Mouse (Mus musculus): ENCODE results near the gene Stk39. TPM values are rescaled to one million over a fixed set of nuclear protein-coding genes. Genes with fewer than 3 reads are reported as not detected.

Gene Stk39
- polyA plus RNA-seq, 1 experiment from 2014 or later, result 29.0 TPM

- TF ChIP-seq CTCF (IDR thresholded peaks at IDR 0.05; ENCODE audit: low read depth), result no peak
- Histone ChIP-seq H3K4me1 (replicated peaks; ENCODE audit: insufficient read depth, low read length) (peaks cover 14% of the 10 kb centered on the region), H3K4me2 (ENCODE audit: low read length) (no peak overlapping the region), H3K36me3 (ENCODE audit: insufficient read depth, low read length) (no peaks in the 10 kb centered on the region), H3K27me3 (ENCODE audit: insufficient read depth, low read length) (no peaks in the 10 kb centered on the region), H3K9ac (ENCODE audit: low read depth, low read length) (no peak overlapping the region), H3K27ac (0 out of 2 replicates have a peak overlapping the region, but pooled peaks have one; percentile 16), H3K4me3 (replicated peaks; ENCODE audit: low read depth, low read length) (no peak overlapping the region), H3K9me3 (replicated peaks; ENCODE audit: low read length) (no peaks in the 10 kb centered on the region)
- DNase-seq (ENCODE audit: low spot score) (no peak), ATAC-seq (replicated peaks; ENCODE audit: low FRiP score, low read depth) (no peak)
- WGBS, result 83% methylated on average over 14 of the region's 14 CpGs
These were observed 40.8 kb downstream of the Stk39 start for GRCm38 (mm10) chr2:68431024-68431962.

GRCm38 (mm10) chr2:68430493-68430892 is 41.6 kb downstream of the Stk39 start:
- H3K36me3 ChIP-seq (ENCODE audit: insufficient read depth, low read length), result no peaks in the 10 kb centered on the region
- WGBS, result 77% methylated on average over 5 of the region's 5 CpGs
- no peak for DNase-seq (ENCODE audit: low spot score)

GRCm38 (mm10) chr2:68429436-68429835 is 42.6 kb downstream of the Stk39 start:
- no peak overlapping the region for H3K4me2 ChIP-seq (ENCODE audit: low read length)
- H3K27ac ChIP-seq, result no peak overlapping the region
- no peaks in the 10 kb centered on the region for H3K36me3 ChIP-seq (ENCODE audit: insufficient read depth, low read length)
- TF ChIP-seq CTCF (IDR thresholded peaks at IDR 0.05; ENCODE audit: low read depth), result no peak
- no peaks in the 10 kb centered on the region for H3K4me1 ChIP-seq (replicated peaks; ENCODE audit: insufficient read depth, low read length)
- no peak overlapping the region for H3K9ac ChIP-seq (ENCODE audit: low read depth, low read length)
- no peaks in the 10 kb centered on the region for H3K27me3 ChIP-seq (ENCODE audit: insufficient read depth, low read length)
- DNase-seq (ENCODE audit: low spot score) (no peak), ATAC-seq (replicated peaks; ENCODE audit: low FRiP score, low read depth) (no peak)
- H3K9me3 ChIP-seq (replicated peaks; ENCODE audit: low read length), result no peaks in the 10 kb centered on the region
- H3K4me3 ChIP-seq (replicated peaks; ENCODE audit: low read depth, low read length), result no peak overlapping the region
- WGBS, result 68% methylated on average over 4 of the region's 4 CpGs

More at GRCm38 (mm10) chr2:68430493-68430892, 41.6 kb downstream of the Stk39 start:
- H3K4me2 ChIP-seq (ENCODE audit: low read length), result no peak overlapping the region
- no peak overlapping the region for H3K9ac ChIP-seq (ENCODE audit: low read depth, low read length)
- peak; percentile 64; the same call in 1 of the 2 replicates for TF ChIP-seq CTCF (IDR thresholded peaks at IDR 0.05; ENCODE audit: low read depth)
- H3K4me1 ChIP-seq (replicated peaks; ENCODE audit: insufficient read depth, low read length), result peaks cover 6% of the 10 kb centered on the region
- H3K9me3 ChIP-seq (replicated peaks; ENCODE audit: low read length), result no peaks in the 10 kb centered on the region
- no peaks in the 10 kb centered on the region for H3K27me3 ChIP-seq (ENCODE audit: insufficient read depth, low read length)
- ATAC-seq (replicated peaks; ENCODE audit: low FRiP score, low read depth), result no peak
- H3K4me3 ChIP-seq (replicated peaks; ENCODE audit: low read depth, low read length), result no peak overlapping the region
- H3K27ac ChIP-seq, result no peak overlapping the region

GRCm38 (mm10) chr2:68426977-68427577 is 45.0 kb downstream of the Stk39 start:
- H3K4me1 ChIP-seq (replicated peaks; ENCODE audit: insufficient read depth, low read length), result no peaks in the 10 kb centered on the region
- TF ChIP-seq CTCF (IDR thresholded peaks at IDR 0.05; ENCODE audit: low read depth), result no peak
- H3K9me3 ChIP-seq (replicated peaks; ENCODE audit: low read length), result no peaks in the 10 kb centered on the region
- 46% methylated on average over 5 of the region's 5 CpGs for WGBS
- no peak overlapping the region for H3K4me2 ChIP-seq (ENCODE audit: low read length)
- ATAC-seq (replicated peaks; ENCODE audit: low FRiP score, low read depth) (peak; percentile 20; the same call in 1 of the 2 replicates), DNase-seq (ENCODE audit: low spot score) (no peak)
- no peak overlapping the region for H3K9ac ChIP-seq (ENCODE audit: low read depth, low read length)
- H3K4me3 ChIP-seq (replicated peaks; ENCODE audit: low read depth, low read length), result no peak overlapping the region
- no peaks in the 10 kb centered on the region for H3K36me3 ChIP-seq (ENCODE audit: insufficient read depth, low read length)
- H3K27ac ChIP-seq, result no peak overlapping the region
- H3K27me3 ChIP-seq (ENCODE audit: insufficient read depth, low read length), result no peaks in the 10 kb centered on the region

GRCm38 (mm10) chr2:68426074-68426473 is 46.0 kb downstream of the Stk39 start:
- H3K9me3 ChIP-seq (replicated peaks; ENCODE audit: low read length), result no peaks in the 10 kb centered on the region
- H3K9ac ChIP-seq (ENCODE audit: low read depth, low read length), result no peak overlapping the region
- TF ChIP-seq CTCF (IDR thresholded peaks at IDR 0.05; ENCODE audit: low read depth), result no peak
- DNase-seq (ENCODE audit: low spot score), result no peak
- H3K27me3 ChIP-seq (ENCODE audit: insufficient read depth, low read length), result no peaks in the 10 kb centered on the region
- no peak overlapping the region for H3K27ac ChIP-seq
- H3K4me2 ChIP-seq (ENCODE audit: low read length), result no peak overlapping the region
- 0 out of 2 replicates have a peak, but pooled peaks have one; percentile 12 for ATAC-seq (replicated peaks; ENCODE audit: low FRiP score, low read depth)
- H3K4me3 ChIP-seq (replicated peaks; ENCODE audit: low read depth, low read length), result no peak overlapping the region
- no peaks in the 10 kb centered on the region for H3K36me3 ChIP-seq (ENCODE audit: insufficient read depth, low read length)
- peaks cover 6% of the 10 kb centered on the region; the same call in 1 of the 2 replicates for H3K4me1 ChIP-seq (replicated peaks; ENCODE audit: insufficient read depth, low read length)
- WGBS, result 82% methylated on average over 4 of the region's 4 CpGs

GRCm38 (mm10) chr2:68421002-68421401 is 51.1 kb downstream of the Stk39 start:
- DNase-seq (ENCODE audit: low spot score), result no peak
- Histone ChIP-seq H3K36me3 (ENCODE audit: insufficient read depth, low read length) (no peaks in the 10 kb centered on the region), H3K27me3 (ENCODE audit: insufficient read depth, low read length) (no peaks in the 10 kb centered on the region), H3K4me3 (replicated peaks; ENCODE audit: low read depth, low read length) (no peak overlapping the region), H3K9me3 (replicated peaks; ENCODE audit: low read length) (no peaks in the 10 kb centered on the region), H3K4me1 (replicated peaks; ENCODE audit: insufficient read depth, low read length) (peaks cover 6% of the 10 kb centered on the region; the same call in 1 of the 2 replicates), H3K4me2 (ENCODE audit: low read length) (no peak overlapping the region), H3K27ac (no peak overlapping the region), H3K9ac (ENCODE audit: low read depth, low read length) (no peak overlapping the region)
- no peak for ATAC-seq (replicated peaks; ENCODE audit: low FRiP score, low read depth)
- TF ChIP-seq CTCF (IDR thresholded peaks at IDR 0.05; ENCODE audit: low read depth), result no peak
- 42% methylated on average over 6 of the region's 6 CpGs for WGBS

Measured in kidney, postnatal 0 days (tissue).